Mouse (Mus musculus) small intestine, adult 2 months (tissue): ENCODE data around the gene Tbc1d13. TPM values are rescaled to one million over a fixed set of nuclear protein-coding genes. Genes with fewer than 3 reads are reported as not detected.

Source experiments
- H3K27ac ChIP-seq: fragments of 200-500 bp; 2 replicates; pipeline ENCODE4 v1.5.1; 2012; ENCODE audit warnings: low read depth, low read length, control low read depth, inconsistent platforms; ENCODE audit not compliant: insufficient read depth
- H3K27me3 ChIP-seq: fragments of 200-500 bp; 2 replicates; pipeline ENCODE4 v1.6.1; 2012; ENCODE audit warnings: mild to moderate bottlenecking, moderate library complexity, low read length, inconsistent platforms; ENCODE audit not compliant: control insufficient read depth, insufficient read depth
- H3K36me3 ChIP-seq: fragments of 200-500 bp; 2 replicates; pipeline ENCODE4 v1.6.1; 2012; ENCODE audit warnings: mild to moderate bottlenecking, low read length, control low read depth, inconsistent platforms; ENCODE audit not compliant: control insufficient read depth, insufficient read depth
- H3K4me1 ChIP-seq: fragments of 200-500 bp; 2 replicates; pipeline ENCODE4 v1.6.1; 2012; ENCODE audit warnings: low read length, inconsistent platforms, mixed read lengths; ENCODE audit not compliant: control insufficient read depth, insufficient read depth, insufficient read length
- H3K4me3 ChIP-seq: fragments of 200-500 bp; 2 replicates; pipeline ENCODE4 v1.5.1; 2012; ENCODE audit warnings: low read depth, mild to moderate bottlenecking, control low read depth, inconsistent platforms, low read length, moderate library complexity
- CTCF ChIP-seq: fragments of 200-500 bp; IDR thresholded peaks from 2 replicates; pipeline ENCODE4 v1.5.1; 2012; ENCODE audit warnings: low read depth, mild to moderate bottlenecking, control low read depth, inconsistent platforms, low read length, moderate library complexity, mixed read lengths; ENCODE audit not compliant: insufficient replicate concordance, insufficient read length; ENCODE audit errors: extremely low read depth
- POLR2A ChIP-seq: fragments of 200-500 bp; IDR thresholded peaks from 2 replicates; pipeline ENCODE4 v1.6.1; 2012; ENCODE audit warnings: low read depth, mild to moderate bottlenecking, control low read depth, inconsistent platforms, low read length, moderate library complexity
- WGBS: fragments of 180-500 bp; shearing (Covaris S2); methylation state at CpG from one replicate; pipeline ENCODE4 v1.1.7; 2018; 5-methylcytosine and 5-hydroxymethylcytosine counted together
- polyA plus RNA-seq: library from polyadenylated mRNA; depleted of rRNA; stranded (reverse); fragments of >200 nt; gene quantifications from 2 replicates; pipeline ENCODE4 v1.2.3, GENCODE M21; 2012; rRNA removed

Tbc1d13 gene
- polyA plus RNA-seq, 1 experiment: 85.7 TPM

DNA sequence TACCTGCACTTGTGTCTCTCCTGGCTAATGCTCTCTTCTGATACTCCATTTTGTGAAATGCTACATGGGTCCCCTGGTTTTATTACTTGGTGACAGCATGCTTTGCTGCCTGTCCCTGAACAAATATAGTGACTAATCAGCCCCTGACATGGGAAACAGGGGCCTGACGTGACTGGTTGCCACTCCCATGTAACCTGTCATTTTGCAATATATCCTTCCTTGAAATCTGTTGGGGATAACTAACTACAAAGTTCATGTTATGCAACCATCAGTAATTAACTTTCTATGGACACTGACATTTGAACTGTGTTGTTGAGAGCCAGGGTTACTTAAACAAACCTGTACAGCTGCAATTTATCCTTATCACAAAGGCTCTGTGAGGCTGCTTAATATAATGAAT is 66.4 kb downstream of the Tbc1d13 start:
- 18% methylated on average over 1 of the region's 1 CpGs for WGBS
- Histone ChIP-seq H3K4me3 (no peak overlapping the region), H3K27me3 (no peaks in the 10 kb centered on the region), H3K4me1 (peaks cover 31% of the 10 kb centered on the region), H3K36me3 (no peaks in the 10 kb centered on the region), H3K27ac (peak overlapping the region; percentile 96)
- no peak for TF ChIP-seq CTCF
- no peak for TF ChIP-seq POLR2A

- Histone ChIP-seq H3K27me3 (no peaks in the 10 kb centered on the region), H3K36me3 (no peaks in the 10 kb centered on the region), H3K4me3 (no peak overlapping the region), H3K27ac (peak overlapping the region; percentile 98), H3K4me1 (peaks cover 31% of the 10 kb centered on the region)
- TF ChIP-seq POLR2A: no peak
- TF ChIP-seq CTCF: no peak
- WGBS: 39% methylated on average over 5 of the region's 5 CpGs
These were observed 66.9 kb downstream of the Tbc1d13 start for GRCm38 (mm10) chr2:30200388-30200925.

Other genes with a start within 250 kb of the Tbc1d13 start
- 8.2 and 14.0 TPM in 2 replicates for gene Odf2, start 244.5 kb upstream of the Tbc1d13 start, polyA plus RNA-seq
- gene Gle1, start 198.3 kb upstream of the Tbc1d13 start, polyA plus RNA-seq: 4.4 and 7.4 TPM in 2 replicates
- gene Sptan1, start 168.2 kb upstream of the Tbc1d13 start, polyA plus RNA-seq: 101 and 221 TPM in 2 replicates
- 7.5 and 8.3 TPM in 2 replicates for gene Wdr34, start 84.9 kb upstream of the Tbc1d13 start, polyA plus RNA-seq
- gene Set, start 76.4 kb upstream of the Tbc1d13 start, polyA plus RNA-seq: 19.2 and 40.4 TPM in 2 replicates
- 4.9 and 7.8 TPM in 2 replicates for gene Pkn3, start 56.1 kb upstream of the Tbc1d13 start, polyA plus RNA-seq
- gene Zdhhc12, start 40.1 kb upstream of the Tbc1d13 start, polyA plus RNA-seq: 81.4 and 175 TPM in 2 replicates
- 21.1 and 39.1 TPM in 2 replicates for gene Zer1, start 9.2 kb upstream of the Tbc1d13 start, polyA plus RNA-seq
- 109 and 147 TPM in 2 replicates for gene Endog, start 37.7 kb downstream of the Tbc1d13 start, polyA plus RNA-seq
- gene Spout1, start 44.7 kb downstream of the Tbc1d13 start, polyA plus RNA-seq: 10.9 and 16.8 TPM in 2 replicates
- 14.9 and 77.0 TPM in 2 replicates for gene Kyat1, start 72.1 kb downstream of the Tbc1d13 start, polyA plus RNA-seq
- gene Lrrc8a, start 104.0 kb downstream of the Tbc1d13 start, polyA plus RNA-seq: 17.9 and 27.4 TPM in 2 replicates
- gene Gm28035, start 106.8 kb downstream of the Tbc1d13 start, polyA plus RNA-seq: 3.1 and 6.1 TPM in 2 replicates
- 2.4 and 3.8 TPM in 2 replicates for gene Phyhd1, start 132.5 kb downstream of the Tbc1d13 start, polyA plus RNA-seq
- gene Gm28038, start 147.3 kb downstream of the Tbc1d13 start, polyA plus RNA-seq: not detected in 2 replicates
- gene Dolk, start 152.6 kb downstream of the Tbc1d13 start, polyA plus RNA-seq: 14.1 and 14.8 TPM in 2 replicates
- gene Nup188, start 152.7 kb downstream of the Tbc1d13 start, polyA plus RNA-seq: 12.7 and 21.4 TPM in 2 replicates
- 112 and 158 TPM in 2 replicates for gene Sh3glb2, start 225.6 kb downstream of the Tbc1d13 start, polyA plus RNA-seq
- gene Miga2, start 230.5 kb downstream of the Tbc1d13 start, polyA plus RNA-seq: 28.7 and 33.4 TPM in 2 replicates